Mouse (Mus musculus) midbrain, embryonic 15.5 days (tissue): ENCODE measurements around the gene Pagr1a. TPM values are rescaled to one million over a fixed set of nuclear protein-coding genes. Genes with fewer than 3 reads are reported as not detected.

ENCODE experiments used
- ATAC-seq: fragments of 200-750 bp; cut with Nextera tagmentation; replicated peaks from 2 replicates; pipeline ENCODE4 v1.8.0; 2017; ENCODE audit warnings: moderate TSS enrichment
- H3K27ac ChIP-seq: fragments of 300-500 bp; sonication (generic); 2 replicates; pipeline ENCODE4 v1.5.1; 2015; ENCODE audit warnings: mild to moderate bottlenecking, inconsistent platforms
- H3K27me3 ChIP-seq: fragments of 300-500 bp; sonication (generic); replicated peaks from 2 replicates; pipeline ENCODE4 v1.6.1; 2015; ENCODE audit warnings: inconsistent platforms
- H3K36me3 ChIP-seq: fragments of 300-500 bp; sonication (generic); replicated peaks from 2 replicates; pipeline ENCODE4 v1.6.1; 2015; ENCODE audit warnings: inconsistent platforms
- H3K4me1 ChIP-seq: fragments of 300-500 bp; sonication (generic); 2 replicates; pipeline ENCODE4 v1.6.1; 2015; ENCODE audit warnings: inconsistent platforms
- H3K4me2 ChIP-seq: fragments of 300-500 bp; sonication (generic); 2 replicates; pipeline ENCODE4 v1.6.1; 2015; ENCODE audit warnings: inconsistent platforms, mild to moderate bottlenecking, moderate library complexity
- H3K4me3 ChIP-seq: fragments of 300-500 bp; sonication (generic); 2 replicates; pipeline ENCODE4 v1.5.1; 2015; ENCODE audit warnings: mild to moderate bottlenecking, inconsistent platforms
- H3K9ac ChIP-seq: fragments of 300-500 bp; sonication (generic); 2 replicates; pipeline ENCODE4 v1.6.1; 2015; ENCODE audit warnings: mild to moderate bottlenecking, inconsistent platforms
- H3K9me3 ChIP-seq: fragments of 300-500 bp; sonication (generic); 2 replicates; pipeline ENCODE4 v1.6.1; 2016; ENCODE audit warnings: inconsistent platforms
- WGBS: fragments of 180-500 bp; shearing (Covaris S2); methylation state at CpG from one replicate; pipeline ENCODE4 v1.1.7; 2015; ENCODE audit warnings: mixed read lengths; 5-methylcytosine and 5-hydroxymethylcytosine counted together
- polyA plus RNA-seq: library from polyadenylated mRNA; unstranded; fragments of >200 nt; fragmentation: Nextera tagmentation; extraction: Ambion mirVana; gene quantifications from 2 replicates; pipeline ENCODE4 v1.2.1, GENCODE M21; 2015

The Pagr1a gene
- 46.9 and 73.4 TPM in 2 replicates for polyA plus RNA-seq

DNA sequence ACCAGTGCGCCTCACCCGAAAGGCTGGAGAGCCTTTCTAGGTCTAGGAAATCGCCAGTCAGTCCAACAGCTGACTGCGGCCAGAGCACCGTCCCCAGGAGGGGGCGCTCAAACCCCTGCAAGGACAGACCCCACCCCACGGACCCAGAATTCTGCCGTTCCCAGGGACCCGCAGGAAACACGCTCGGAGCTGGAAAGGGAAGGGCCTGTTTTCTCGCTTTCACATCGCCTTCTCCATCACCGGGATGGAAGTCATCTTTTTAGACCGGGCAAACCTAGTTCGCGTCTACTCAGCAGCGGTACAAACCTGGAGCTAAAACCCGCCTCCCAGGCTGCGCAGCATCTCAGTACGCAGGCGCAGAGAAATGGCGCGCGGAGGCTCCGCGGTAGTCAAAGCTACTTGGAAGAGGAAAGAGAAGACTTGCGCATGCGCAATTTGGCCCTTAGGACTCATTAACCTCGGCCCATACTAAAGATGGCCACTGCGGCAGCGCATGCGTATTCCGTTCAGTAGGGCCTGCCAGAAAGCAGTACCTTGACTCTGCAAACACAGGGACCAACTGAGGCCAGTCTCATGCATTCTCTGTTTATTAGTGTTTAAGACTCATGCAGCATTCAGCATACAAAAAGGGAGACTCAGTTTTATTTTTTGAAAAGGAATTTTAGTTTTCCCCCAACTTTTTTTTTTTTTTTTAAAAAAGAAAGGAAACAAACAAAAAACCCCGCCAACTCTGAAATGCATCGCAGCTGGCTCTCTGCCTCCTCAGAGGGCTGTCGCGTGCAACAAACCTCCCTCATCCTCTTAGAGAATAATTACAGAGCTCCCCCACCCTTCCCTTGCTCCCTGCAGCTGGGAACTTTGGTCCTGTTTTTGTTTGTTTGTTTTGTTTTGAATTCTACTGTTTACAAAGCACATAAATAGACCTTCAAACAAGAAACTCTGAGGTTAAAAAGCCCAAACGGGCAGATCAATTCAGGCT lies at the start of gene Pagr1a:
Gene Pagr1a, minus strand, starts transcription at position 382 of the 979 bp plus-strand sequence.
- Histone ChIP-seq H3K36me3 (peaks cover 14% of the 10 kb centered on the region; the same call in 1 of the 2 replicates), H3K4me3 (peak within 1 kb of the TSS; percentile 69), H3K9ac (peak within 1 kb of the TSS; percentile 91), H3K9me3 (no peaks in the 10 kb centered on the region), H3K4me2 (peak within 1 kb of the TSS; percentile 90), H3K27ac (peak within 1 kb of the TSS; percentile 94), H3K4me1 (peaks cover 77% of the 10 kb centered on the region), H3K27me3 (no peaks in the 10 kb centered on the region)
- WGBS, result 3% methylated on average over 39 of the region's 39 CpGs
- peak; percentile 83 for ATAC-seq

DNA sequence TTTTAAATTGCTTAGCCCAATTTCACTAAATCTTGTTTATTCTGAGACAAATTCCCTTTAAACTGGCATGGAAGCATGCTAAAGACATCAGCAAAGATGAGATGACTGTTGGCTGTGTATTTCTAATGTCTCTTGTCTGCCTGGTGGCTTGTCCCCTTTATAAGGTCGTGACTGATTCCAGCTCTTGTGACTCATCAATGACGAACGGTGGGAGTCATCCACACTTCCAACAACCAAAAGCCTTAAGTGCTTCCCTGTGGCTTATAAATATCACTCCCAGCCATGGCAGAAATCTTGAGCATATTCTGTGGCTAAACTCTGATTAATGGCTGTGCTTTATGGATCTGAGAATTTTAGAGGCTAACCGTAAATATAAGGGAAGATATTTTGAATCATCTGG lies 49.2 kb upstream of the Pagr1a start:
- H3K4me1 ChIP-seq, result no peaks in the 10 kb centered on the region
- H3K4me3 ChIP-seq, result no peak overlapping the region
- H3K36me3 ChIP-seq, result no peaks in the 10 kb centered on the region
- H3K4me2 ChIP-seq, result no peak overlapping the region
- H3K27me3 ChIP-seq, result no peaks in the 10 kb centered on the region
- WGBS, result 89% methylated on average over 4 of the region's 4 CpGs
- no peak overlapping the region for H3K9ac ChIP-seq
- ATAC-seq, result no peak
- no peaks in the 10 kb centered on the region for H3K9me3 ChIP-seq
- H3K27ac ChIP-seq, result no peak overlapping the region

GRCm38 (mm10) chr7:127065538-127065937 lies 48.4 kb upstream of the Pagr1a start:
- no peak for ATAC-seq
- H3K9me3 ChIP-seq, result no peaks in the 10 kb centered on the region

GRCm38 (mm10) chr7:127055026-127055585 lies 38.0 kb upstream of the Pagr1a start:
- no peaks in the 10 kb centered on the region for H3K27me3 ChIP-seq
- H3K4me1 ChIP-seq, result no peaks in the 10 kb centered on the region
- H3K4me3 ChIP-seq, result no peak overlapping the region
- no peak overlapping the region for H3K4me2 ChIP-seq
- no peak overlapping the region for H3K9ac ChIP-seq
- WGBS, result 75% methylated on average over 5 of the region's 5 CpGs
- no peaks in the 10 kb centered on the region for H3K36me3 ChIP-seq
- no peak overlapping the region for H3K27ac ChIP-seq
- no peak for ATAC-seq
- no peaks in the 10 kb centered on the region for H3K9me3 ChIP-seq

More at GRCm38 (mm10) chr7:127065538-127065937, 48.4 kb upstream of the Pagr1a start:
- Histone ChIP-seq H3K9ac (no peak overlapping the region), H3K4me1 (no peaks in the 10 kb centered on the region), H3K27ac (no peak overlapping the region), H3K36me3 (no peaks in the 10 kb centered on the region), H3K27me3 (no peaks in the 10 kb centered on the region), H3K4me2 (no peak overlapping the region), H3K4me3 (no peak overlapping the region)
- 88% methylated on average over 6 of the region's 6 CpGs for WGBS

DNA sequence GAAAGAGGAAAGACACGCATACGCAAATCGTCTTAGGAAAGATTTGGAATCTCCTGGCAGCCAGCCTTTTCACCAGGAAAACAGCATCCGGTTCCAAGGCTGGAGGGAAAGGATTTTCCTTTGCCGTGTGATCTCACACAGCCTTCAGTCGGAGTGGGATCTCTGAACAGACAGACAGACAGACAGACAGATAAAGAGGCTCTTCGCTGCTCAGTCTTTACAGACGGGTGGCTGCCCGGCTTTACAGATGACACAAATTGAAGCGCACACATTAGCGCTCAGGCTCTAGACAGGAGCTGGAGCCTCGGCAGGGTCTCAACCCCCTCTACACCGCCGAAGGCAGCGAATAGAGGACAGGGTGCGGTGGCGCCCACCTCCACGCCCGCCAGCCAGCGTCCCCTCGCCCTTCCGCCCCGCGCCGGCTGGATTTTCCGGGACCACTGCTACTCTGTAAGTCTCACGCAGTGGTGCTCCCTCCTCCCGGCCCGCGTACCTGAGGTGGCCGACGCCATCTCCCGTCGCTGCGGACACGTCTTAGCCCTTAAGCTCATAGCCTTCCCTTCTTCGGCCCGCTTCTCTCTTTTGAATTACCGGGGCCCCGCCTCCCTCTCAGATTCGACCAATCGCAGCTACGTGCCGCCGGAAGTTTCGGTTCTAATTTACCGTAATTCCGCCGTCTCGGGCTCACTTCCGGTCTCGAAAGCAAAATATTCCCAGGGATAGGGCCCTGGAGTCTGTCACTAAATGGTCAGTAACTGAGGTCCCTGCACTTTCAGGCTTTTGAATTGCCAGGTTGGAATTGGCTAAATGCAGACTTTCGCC lies 24.9 kb upstream of the Pagr1a start, which contains the start of gene Kif22:
Gene Kif22, minus strand, starts transcription at position 621 of the 822 bp plus-strand sequence.
- no peaks in the 10 kb centered on the region for H3K27me3 ChIP-seq
- H3K9ac ChIP-seq, result peak within 1 kb of the TSS; percentile 60; the same call in 1 of the 2 replicates
- ATAC-seq, result peak; percentile 78
- no peaks in the 10 kb centered on the region for H3K36me3 ChIP-seq
- under 1% methylated on average over 53 of the region's 53 CpGs for WGBS
- peaks cover 11% of the 10 kb centered on the region for H3K4me1 ChIP-seq
- H3K27ac ChIP-seq, result peak within 1 kb of the TSS; percentile 65
- peak within 1 kb of the TSS; percentile 64 for H3K4me3 ChIP-seq
- H3K4me2 ChIP-seq, result peak within 1 kb of the TSS; percentile 95
- no peaks in the 10 kb centered on the region for H3K9me3 ChIP-seq

GRCm38 (mm10) chr7:127031244-127031643 lies 14.1 kb upstream of the Pagr1a start:
- no peak for ATAC-seq
- H3K9me3 ChIP-seq, result no peaks in the 10 kb centered on the region
- H3K9ac ChIP-seq, result no peak overlapping the region
- H3K27ac ChIP-seq, result no peak overlapping the region
- no peak overlapping the region for H3K4me3 ChIP-seq
- no peak overlapping the region for H3K4me2 ChIP-seq
- H3K27me3 ChIP-seq, result no peaks in the 10 kb centered on the region
- H3K36me3 ChIP-seq, result no peaks in the 10 kb centered on the region
- 96% methylated on average over 1 of the region's 1 CpGs for WGBS
- peaks cover 10% of the 10 kb centered on the region for H3K4me1 ChIP-seq

- 98% methylated on average over 1 of the region's 1 CpGs for WGBS
- Histone ChIP-seq H3K27me3 (no peaks in the 10 kb centered on the region), H3K4me2 (no peak overlapping the region), H3K27ac (no peak overlapping the region), H3K9me3 (no peaks in the 10 kb centered on the region), H3K9ac (no peak overlapping the region), H3K36me3 (no peaks in the 10 kb centered on the region), H3K4me1 (peaks cover 10% of the 10 kb centered on the region), H3K4me3 (no peak overlapping the region)
- no peak for ATAC-seq
Observed at GRCm38 (mm10) chr7:127030172-127030571, 13.0 kb upstream of the Pagr1a start.

- Histone ChIP-seq H3K9ac (peak overlapping the region; percentile 44), H3K36me3 (no peaks in the 10 kb centered on the region; the same call in 1 of the 2 replicates), H3K9me3 (no peaks in the 10 kb centered on the region), H3K4me1 (peaks cover 33% of the 10 kb centered on the region), H3K4me2 (peak overlapping the region; percentile 87), H3K27me3 (no peaks in the 10 kb centered on the region), H3K27ac (peak overlapping the region; percentile 99), H3K4me3 (peak overlapping the region; percentile 81)
- ATAC-seq, result peak; percentile 28; the same call in 1 of the 2 replicates
- WGBS, result 63% methylated on average over 8 of the region's 8 CpGs
Observed at GRCm38 (mm10) chr7:127027885-127028284, 10.7 kb upstream of the Pagr1a start.

- H3K27ac ChIP-seq, result peak within 1 kb of the TSS; percentile 99
- peaks cover 40% of the 10 kb centered on the region for H3K4me1 ChIP-seq
- H3K9ac ChIP-seq, result peak within 1 kb of the TSS; percentile 95
- H3K4me2 ChIP-seq, result peak within 1 kb of the TSS; percentile 87
- H3K36me3 ChIP-seq, result peaks cover 5% of the 10 kb centered on the region
- H3K27me3 ChIP-seq, result no peaks in the 10 kb centered on the region
- peak; percentile 90 for ATAC-seq
- H3K4me3 ChIP-seq, result peak within 1 kb of the TSS; percentile 81
- H3K9me3 ChIP-seq, result no peaks in the 10 kb centered on the region
- under 1% methylated on average over 52 of the region's 63 CpGs for WGBS
Observed at GRCm38 (mm10) chr7:127026984-127027726, 10.0 kb upstream of the Pagr1a start, which contains the start of gene Maz. Gene Maz (minus strand): TSS chr7:127027037.

DNA sequence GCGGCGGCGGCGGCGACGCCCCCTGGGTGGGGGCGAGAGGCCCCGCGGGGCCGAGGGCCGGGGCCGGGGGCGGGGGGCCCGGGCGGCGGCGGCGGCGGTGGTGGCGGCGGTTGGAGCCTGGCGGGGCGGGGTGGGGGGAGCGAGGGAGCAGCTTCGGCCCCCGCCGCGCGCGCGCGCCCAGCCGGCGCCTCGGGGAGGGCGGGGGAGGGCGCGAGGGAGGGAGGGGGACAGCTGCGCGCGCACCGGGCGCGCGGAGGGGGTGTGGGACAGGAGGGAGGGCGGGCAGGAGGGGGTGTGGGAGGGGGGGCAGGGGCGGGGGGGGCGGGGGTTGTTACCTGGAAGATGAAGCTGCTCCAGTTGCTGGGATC lies 9.4 kb upstream of the Pagr1a start:
- Histone ChIP-seq H3K9ac (peak overlapping the region; percentile 95), H3K4me3 (peak overlapping the region; percentile 81), H3K4me1 (peaks cover 46% of the 10 kb centered on the region), H3K36me3 (peaks cover 6% of the 10 kb centered on the region), H3K27me3 (no peaks in the 10 kb centered on the region), H3K27ac (peak overlapping the region; percentile 99), H3K4me2 (peak overlapping the region; percentile 87), H3K9me3 (no peaks in the 10 kb centered on the region)
- WGBS, result 0% methylated on average over 1 of the region's 48 CpGs
- no peak for ATAC-seq

GRCm38 (mm10) chr7:127026161-127026600 lies 9.0 kb upstream of the Pagr1a start:
- H3K27ac ChIP-seq, result peak overlapping the region; percentile 99
- peak overlapping the region; percentile 95 for H3K9ac ChIP-seq
- H3K9me3 ChIP-seq, result no peaks in the 10 kb centered on the region
- H3K27me3 ChIP-seq, result no peaks in the 10 kb centered on the region
- H3K4me3 ChIP-seq, result peak overlapping the region; percentile 81
- H3K4me1 ChIP-seq, result peaks cover 50% of the 10 kb centered on the region
- 1% methylated on average over 32 of the region's 48 CpGs for WGBS
- no peak; the same call in 1 of the 2 replicates for ATAC-seq
- peaks cover 6% of the 10 kb centered on the region for H3K36me3 ChIP-seq
- H3K4me2 ChIP-seq, result peak overlapping the region; percentile 87
